Mouse (Mus musculus) kidney, postnatal 0 days (tissue): Measurements from ENCODE around the gene Ralgds. TPM values are rescaled to one million over a fixed set of nuclear protein-coding genes. Genes with fewer than 3 reads are reported as not detected.

Source experiments
- ATAC-seq: fragments of 200-750 bp; cut with Nextera tagmentation; replicated peaks from 2 replicates; pipeline ENCODE4 v1.8.0; 2017; ENCODE audit warnings: low read depth, moderate number of reproducible peaks, moderate TSS enrichment, moderate library complexity; ENCODE audit not compliant: low FRiP score
- DNase-seq: peaks from one replicate; pipeline ENCODE4 v3.0.0-alpha.2; 2016; ENCODE audit warnings: low spot score
- H3K27ac ChIP-seq: fragments of 300-500 bp; sonication (generic); 2 replicates; pipeline ENCODE4 v1.5.1; 2014; ENCODE audit warnings: mild to moderate bottlenecking
- H3K27me3 ChIP-seq: fragments of 300-500 bp; sonication (generic); 2 replicates; pipeline ENCODE4 v1.6.1; 2014; ENCODE audit warnings: low read length, mixed read lengths; ENCODE audit not compliant: insufficient read depth
- H3K36me3 ChIP-seq: fragments of 300-500 bp; sonication (generic); 2 replicates; pipeline ENCODE4 v1.6.1; 2014; ENCODE audit warnings: low read length, mixed read lengths; ENCODE audit not compliant: insufficient read depth
- H3K4me1 ChIP-seq: fragments of 300-500 bp; sonication (generic); replicated peaks from 2 replicates; pipeline ENCODE4 v1.6.1; 2014; ENCODE audit warnings: antibody characterized with exemption, low read length, mixed read lengths; ENCODE audit not compliant: insufficient read depth
- H3K4me2 ChIP-seq: fragments of 300-500 bp; sonication (generic); 2 replicates; pipeline ENCODE4 v1.6.1; 2014; ENCODE audit warnings: mild to moderate bottlenecking, low read length, moderate library complexity, mixed read lengths
- H3K4me3 ChIP-seq: fragments of 300-500 bp; sonication (generic); replicated peaks from 2 replicates; pipeline ENCODE4 v1.5.1; 2014; ENCODE audit warnings: low read depth, low read length
- H3K9ac ChIP-seq: fragments of 300-500 bp; sonication (generic); 2 replicates; pipeline ENCODE4 v1.6.1; 2014; ENCODE audit warnings: low read depth, low read length
- H3K9me3 ChIP-seq: fragments of 300-500 bp; sonication (generic); replicated peaks from 2 replicates; pipeline ENCODE4 v1.6.1; 2016; ENCODE audit warnings: low read length, inconsistent platforms, mixed read lengths
- CTCF ChIP-seq: IDR thresholded peaks from 2 replicates; pipeline ENCODE4 v1.5.1; 2016; ENCODE audit warnings: antibody characterized with exemption, low read depth, mild to moderate bottlenecking, moderate library complexity
- WGBS: fragments of 180-500 bp; shearing (Covaris S2); extraction: QIAGEN DNeasy Blood & Tissue Kit; methylation state at CpG from one replicate; pipeline ENCODE4 v1.1.7; 2014; 5-methylcytosine and 5-hydroxymethylcytosine counted together
- polyA plus RNA-seq: library from polyadenylated mRNA; unstranded; fragments of >200 nt; fragmentation: Nextera tagmentation; extraction: Ambion mirVana; gene quantifications from 2 replicates; pipeline ENCODE4 v1.2.1, GENCODE M21; 2015

Gene Ralgds
- polyA plus RNA-seq, 1 experiment from 2014 or later = 18.1 TPM

GRCm38 (mm10) chr2:28527436-28528353 lies 14.8 kb downstream of the Ralgds start:
- Histone ChIP-seq H3K4me1 (peaks cover 39% of the 10 kb centered on the region), H3K4me3 (no peak overlapping the region), H3K9me3 (no peaks in the 10 kb centered on the region), H3K9ac (no peak overlapping the region), H3K36me3 (no peaks in the 10 kb centered on the region), H3K4me2 (no peak overlapping the region), H3K27ac (no peak overlapping the region), H3K27me3 (no peaks in the 10 kb centered on the region)
- TF ChIP-seq CTCF = no peak
- WGBS = 77% methylated on average over 19 of the region's 20 CpGs
- DNase-seq = no peak
- no peak for ATAC-seq

- no peak overlapping the region for H3K4me3 ChIP-seq
- DNase-seq (no peak), ATAC-seq (no peak)
- no peaks in the 10 kb centered on the region for H3K9me3 ChIP-seq
- 70% methylated on average over 7 of the region's 7 CpGs for WGBS
- H3K4me1 ChIP-seq = peaks cover 43% of the 10 kb centered on the region
- H3K9ac ChIP-seq = no peak overlapping the region
- no peaks in the 10 kb centered on the region for H3K36me3 ChIP-seq
- H3K27ac ChIP-seq = no peak overlapping the region
- TF ChIP-seq CTCF = no peak
- no peak overlapping the region for H3K4me2 ChIP-seq
- no peaks in the 10 kb centered on the region for H3K27me3 ChIP-seq
Measured at GRCm38 (mm10) chr2:28528354-28528730, 15.4 kb downstream of the Ralgds start.

- Histone ChIP-seq H3K4me2 (no peak overlapping the region), H3K9ac (no peak overlapping the region), H3K27ac (no peak overlapping the region), H3K4me3 (no peak overlapping the region), H3K9me3 (no peaks in the 10 kb centered on the region), H3K27me3 (no peaks in the 10 kb centered on the region), H3K36me3 (no peaks in the 10 kb centered on the region), H3K4me1 (peaks cover 40% of the 10 kb centered on the region)
- DNase-seq = no peak
- TF ChIP-seq CTCF = no peak
- 65% methylated on average over 4 of the region's 4 CpGs for WGBS
- ATAC-seq = no peak
Measured at GRCm38 (mm10) chr2:28529856-28530255, 16.9 kb downstream of the Ralgds start.

GRCm38 (mm10) chr2:28530311-28530710 lies 17.4 kb downstream of the Ralgds start:
- H3K4me2 ChIP-seq = no peak overlapping the region
- H3K27me3 ChIP-seq = no peaks in the 10 kb centered on the region
- H3K9ac ChIP-seq = no peak overlapping the region
- no peak for ATAC-seq
- H3K9me3 ChIP-seq = no peaks in the 10 kb centered on the region
- H3K4me1 ChIP-seq = peaks cover 35% of the 10 kb centered on the region
- H3K27ac ChIP-seq = no peak overlapping the region
- no peak overlapping the region for H3K4me3 ChIP-seq
- WGBS = 45% methylated on average over 7 of the region's 7 CpGs
- peak; percentile 71 for DNase-seq
- TF ChIP-seq CTCF = no peak
- H3K36me3 ChIP-seq = no peaks in the 10 kb centered on the region

- H3K4me3 ChIP-seq = peak overlapping the region; percentile 55
- peaks cover 26% of the 10 kb centered on the region for H3K4me1 ChIP-seq
- no peaks in the 10 kb centered on the region for H3K27me3 ChIP-seq
- 0 out of 2 replicates have a peak overlapping the region, but pooled peaks have one; percentile 42 for H3K27ac ChIP-seq
- 2% methylated on average over 49 of the region's 49 CpGs for WGBS
- DNase-seq (peak; percentile 94), ATAC-seq (peak; percentile 94)
- H3K9ac ChIP-seq = peak overlapping the region; percentile 63
- H3K9me3 ChIP-seq = no peaks in the 10 kb centered on the region
- no peaks in the 10 kb centered on the region for H3K36me3 ChIP-seq
- peak overlapping the region; percentile 75 for H3K4me2 ChIP-seq
- no peak for TF ChIP-seq CTCF
Measured at GRCm38 (mm10) chr2:28532938-28533771, 20.2 kb downstream of the Ralgds start.

- Histone ChIP-seq H3K9ac (peak overlapping the region; percentile 63), H3K9me3 (no peaks in the 10 kb centered on the region), H3K36me3 (no peaks in the 10 kb centered on the region), H3K27ac (peak overlapping the region; percentile 60; the same call in 1 of the 2 replicates), H3K27me3 (no peaks in the 10 kb centered on the region), H3K4me3 (peak overlapping the region; percentile 55), H3K4me1 (peaks cover 29% of the 10 kb centered on the region), H3K4me2 (peak overlapping the region; percentile 75)
- no peak for DNase-seq
- 65% methylated on average over 7 of the region's 7 CpGs for WGBS
- ATAC-seq = no peak
- no peak for TF ChIP-seq CTCF
Measured at GRCm38 (mm10) chr2:28533901-28534435, 21.0 kb downstream of the Ralgds start.
